Mouse (Mus musculus) kidney, adult 2 months (tissue): ENCODE measurements around the gene Tnfrsf9. TPM values are rescaled to one million over a fixed set of nuclear protein-coding genes. Genes with fewer than 3 reads are reported as not detected.

Experiments used
- DNase-seq: peaks from one replicate; pipeline ENCODE4 v3.0.0; 2021
- H3K27ac ChIP-seq: fragments of 200-500 bp; 2 replicates; pipeline ENCODE4 v1.5.1; 2012; ENCODE audit warnings: low read depth, low read length, control low read depth, inconsistent platforms; ENCODE audit not compliant: insufficient read depth
- H3K27me3 ChIP-seq: fragments of 200-500 bp; replicated peaks from 2 replicates; pipeline ENCODE4 v1.6.1; 2012; ENCODE audit warnings: mild to moderate bottlenecking, moderate library complexity, low read length, inconsistent platforms; ENCODE audit not compliant: control insufficient read depth, insufficient read depth
- H3K36me3 ChIP-seq: fragments of 200-500 bp; 2 replicates; pipeline ENCODE4 v1.6.1; 2012; ENCODE audit warnings: mild to moderate bottlenecking, moderate library complexity, low read length, inconsistent platforms; ENCODE audit not compliant: control insufficient read depth, insufficient read depth
- H3K4me1 ChIP-seq: fragments of 200-500 bp; 2 replicates; pipeline ENCODE4 v1.6.1; 2011; ENCODE audit warnings: low read length; ENCODE audit not compliant: control insufficient read depth, insufficient read depth
- H3K4me3 ChIP-seq: fragments of 200-500 bp; 2 replicates; pipeline ENCODE4 v1.5.1; 2011; ENCODE audit warnings: mild to moderate bottlenecking, low read depth, low read length, control low read depth; ENCODE audit not compliant: insufficient read depth
- CTCF ChIP-seq: fragments of 200-500 bp; conservative IDR thresholded peaks from 2 replicates; pipeline ENCODE4 v1.5.1; 2011; ENCODE audit warnings: low read depth, mild to moderate bottlenecking, control low read depth, low read length, moderate library complexity, mixed read lengths; ENCODE audit not compliant: insufficient read depth, insufficient read length
- POLR2A ChIP-seq: fragments of 200-500 bp; IDR thresholded peaks from one replicate; pipeline ENCODE4 v1.6.1; 2011; ENCODE audit warnings: low read depth, low read length, control low read depth
- WGBS: fragments of 180-500 bp; shearing (Covaris S2); methylation state at CpG from one replicate; pipeline ENCODE4 v1.1.7; 2018; 5-methylcytosine and 5-hydroxymethylcytosine counted together
- polyA plus RNA-seq: library from polyadenylated mRNA; depleted of rRNA; stranded (reverse); fragments of >200 nt; gene quantifications from 2 replicates; pipeline ENCODE4 v1.2.3, GENCODE M21; 2012

The Tnfrsf9 gene
- polyA plus RNA-seq, 1 experiment, result 0.86 TPM

- Histone ChIP-seq H3K4me3 (no peak overlapping the region), H3K27ac (no peak overlapping the region), H3K27me3 (no peaks in the 10 kb centered on the region), H3K4me1 (no peaks in the 10 kb centered on the region), H3K36me3 (no peaks in the 10 kb centered on the region)
- no peak for DNase-seq
- WGBS, result 49% methylated on average over 10 of the region's 10 CpGs
- no peak for TF ChIP-seq CTCF
- TF ChIP-seq POLR2A, result no peak
Observed at GRCm38 (mm10) chr4:150927789-150928188, 13.4 kb downstream of the Tnfrsf9 start.

GRCm38 (mm10) chr4:150933503-150933902 lies 19.1 kb downstream of the Tnfrsf9 start:
- no peak for DNase-seq
- H3K36me3 ChIP-seq, result no peaks in the 10 kb centered on the region
- WGBS, result 77% methylated on average over 1 of the region's 1 CpGs
- no peak overlapping the region for H3K27ac ChIP-seq
- no peaks in the 10 kb centered on the region for H3K27me3 ChIP-seq
- no peaks in the 10 kb centered on the region for H3K4me1 ChIP-seq
- TF ChIP-seq POLR2A (no peak), CTCF (no peak)
- H3K4me3 ChIP-seq, result no peak overlapping the region

- peak; percentile 34 for DNase-seq
Observed at GRCm38 (mm10) chr4:150937293-150938062, 23.1 kb downstream of the Tnfrsf9 start.

GRCm38 (mm10) chr4:150938063-150938452 lies 23.7 kb downstream of the Tnfrsf9 start:
- WGBS, result 42% methylated on average over 14 of the region's 14 CpGs
- Histone ChIP-seq H3K4me1 (no peaks in the 10 kb centered on the region), H3K36me3 (no peaks in the 10 kb centered on the region), H3K27ac (no peak overlapping the region), H3K27me3 (no peaks in the 10 kb centered on the region), H3K4me3 (no peak overlapping the region)
- DNase-seq, result no peak
- TF ChIP-seq POLR2A (no peak), CTCF (no peak)

More at GRCm38 (mm10) chr4:150937293-150938062, 23.1 kb downstream of the Tnfrsf9 start:
- Histone ChIP-seq H3K27ac (no peak overlapping the region), H3K4me3 (no peak overlapping the region), H3K36me3 (no peaks in the 10 kb centered on the region), H3K4me1 (no peaks in the 10 kb centered on the region), H3K27me3 (no peaks in the 10 kb centered on the region)
- 81% methylated on average over 16 of the region's 16 CpGs for WGBS
- TF ChIP-seq CTCF, result no peak
- no peak for TF ChIP-seq POLR2A

- no peak overlapping the region for H3K27ac ChIP-seq
- no peak overlapping the region for H3K4me3 ChIP-seq
- WGBS, result 47% methylated on average over 13 of the region's 13 CpGs
- H3K4me1 ChIP-seq, result no peaks in the 10 kb centered on the region
- no peaks in the 10 kb centered on the region for H3K36me3 ChIP-seq
- no peaks in the 10 kb centered on the region for H3K27me3 ChIP-seq
- TF ChIP-seq CTCF (no peak), POLR2A (no peak)
- no peak for DNase-seq
Observed at GRCm38 (mm10) chr4:150939991-150940651, 25.8 kb downstream of the Tnfrsf9 start.

GRCm38 (mm10) chr4:150944707-150945106 lies 30.3 kb downstream of the Tnfrsf9 start:
- Histone ChIP-seq H3K4me3 (no peak overlapping the region), H3K27me3 (no peaks in the 10 kb centered on the region), H3K4me1 (no peaks in the 10 kb centered on the region), H3K36me3 (no peaks in the 10 kb centered on the region), H3K27ac (no peak overlapping the region)
- TF ChIP-seq POLR2A (no peak), CTCF (no peak)
- DNase-seq, result no peak
- 88% methylated on average over 7 of the region's 7 CpGs for WGBS

- Histone ChIP-seq H3K27me3 (no peaks in the 10 kb centered on the region), H3K36me3 (no peaks in the 10 kb centered on the region), H3K4me3 (no peak overlapping the region), H3K27ac (no peak overlapping the region), H3K4me1 (no peaks in the 10 kb centered on the region)
- 73% methylated on average over 10 of the region's 10 CpGs for WGBS
- TF ChIP-seq CTCF (no peak), POLR2A (no peak)
- DNase-seq, result no peak
Observed at GRCm38 (mm10) chr4:150950972-150951371, 36.6 kb downstream of the Tnfrsf9 start.
